Mouse (Mus musculus) testis, adult 2 months (tissue): ENCODE results near the gene Prps1l3.

Experiments
- CTCF ChIP-seq: fragments of 200-500 bp; IDR thresholded peaks from 2 replicates; pipeline ENCODE4 v1.5.1; 2012; ENCODE audit warnings: low read depth, mild to moderate bottlenecking, inconsistent platforms, low read length, moderate library complexity; ENCODE audit not compliant: control insufficient read depth, insufficient read depth, insufficient replicate concordance
- POLR2A ChIP-seq: fragments of 200-500 bp; IDR thresholded peaks from 2 replicates; pipeline ENCODE4 v1.6.1; 2012; ENCODE audit warnings: low read depth, mild to moderate bottlenecking, inconsistent platforms, low read length, moderate library complexity; ENCODE audit not compliant: control insufficient read depth

DNA sequence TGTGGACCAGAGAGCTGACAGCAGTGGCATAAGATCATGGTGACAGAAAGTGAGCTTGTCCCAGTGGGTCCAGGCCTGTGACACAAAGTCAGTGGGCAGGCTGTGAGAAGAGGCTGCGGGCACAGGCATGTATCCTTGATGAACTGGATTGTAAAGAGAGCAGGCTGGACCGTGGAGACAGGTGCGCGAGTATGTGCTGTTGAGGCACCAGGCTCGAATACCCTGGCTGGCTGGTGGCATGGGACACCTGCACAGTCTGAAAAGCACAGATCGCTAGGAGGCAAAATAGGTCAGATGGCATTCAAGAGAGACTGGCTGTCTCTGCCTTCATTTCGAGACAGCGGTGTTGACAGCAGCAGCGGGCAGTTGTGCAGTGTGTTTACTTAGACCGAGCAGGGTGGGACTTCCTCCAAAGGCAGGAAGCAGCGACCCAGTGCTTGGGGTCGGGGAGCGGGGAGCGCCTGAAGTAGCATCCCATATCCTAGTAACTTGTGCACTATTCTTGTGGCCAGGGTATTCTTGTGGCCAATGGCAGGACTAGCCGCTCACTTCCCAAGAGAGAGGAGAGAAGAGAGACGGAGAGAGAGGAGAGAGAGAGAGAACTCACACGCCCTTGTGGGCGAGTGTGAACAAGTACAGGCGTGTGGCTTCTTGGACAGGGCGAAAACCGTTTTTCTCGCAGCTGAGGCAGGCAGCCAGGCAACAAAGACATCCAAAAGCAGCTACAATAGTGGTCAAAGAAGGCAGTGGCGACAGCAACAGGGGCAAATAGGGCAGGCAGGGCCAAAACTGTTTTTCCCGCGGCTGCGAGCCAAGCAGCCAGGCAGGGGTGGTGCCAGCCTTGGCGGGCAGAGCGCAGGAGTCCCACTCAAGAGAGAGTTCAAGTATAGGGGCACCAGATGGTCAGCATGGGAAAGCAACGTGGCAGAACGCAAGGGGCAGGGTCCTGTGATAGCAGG lies 18.6 kb upstream of the Prps1l3 start:
- no peak for TF ChIP-seq CTCF
- TF ChIP-seq POLR2A, result no peak
